Mouse (Mus musculus) adrenal gland, adult 2 months (tissue): ENCODE data around the gene Mrps35. TPM values are rescaled to one million over a fixed set of nuclear protein-coding genes. Genes with fewer than 3 reads are reported as not detected.

ENCODE experiments used
- DNase-seq: peaks from one replicate; pipeline ENCODE4 v3.0.0; 2021
- polyA plus RNA-seq: library from polyadenylated mRNA; depleted of rRNA; stranded (reverse); fragments of >200 nt; gene quantifications from 2 replicates; pipeline ENCODE4 v1.2.3, GENCODE M21; 2012
- total RNA-seq, 2 experiments: library from RNA; stranded (reverse); gene quantifications; 2 replicates each; pipeline ENCODE4 v1.2.3; 2021

Gene Mrps35
- total and polyA plus RNA-seq, 3 experiments: 5.9 to 106 (median 62.7) TPM

GRCm38 (mm10) chr6:147030096-147030885 is 12.3 kb upstream of the Mrps35 start:
- no peak for DNase-seq

- no peak for DNase-seq
Observed at GRCm38 (mm10) chr6:147032303-147032925, 10.2 kb upstream of the Mrps35 start, which contains the start of gene Rep15. TSS of gene Rep15 (plus strand) at chr6:147032584.

GRCm38 (mm10) chr6:147043633-147044032 is 1.1 kb downstream of the Mrps35 start:
- no peak for DNase-seq

GRCm38 (mm10) chr6:147049239-147049805 is 6.8 kb downstream of the Mrps35 start:
- no peak for DNase-seq

- no peak for DNase-seq
Observed at GRCm38 (mm10) chr6:147051666-147052065, 9.1 kb downstream of the Mrps35 start.

- DNase-seq: no peak
Observed at GRCm38 (mm10) chr6:147052440-147052839, 9.9 kb downstream of the Mrps35 start.

GRCm38 (mm10) chr6:147053785-147054646 is 11.5 kb downstream of the Mrps35 start:
- no peak for DNase-seq

- no peak for DNase-seq
Observed at GRCm38 (mm10) chr6:147055374-147055977, 12.9 kb downstream of the Mrps35 start.

GRCm38 (mm10) chr6:147059326-147059725 is 16.8 kb downstream of the Mrps35 start:
- DNase-seq: no peak

GRCm38 (mm10) chr6:147061630-147062029 is 19.1 kb downstream of the Mrps35 start:
- DNase-seq: no peak

- no peak for DNase-seq
Observed at GRCm38 (mm10) chr6:147062034-147062433, 19.5 kb downstream of the Mrps35 start.

- DNase-seq: no peak
Observed at GRCm38 (mm10) chr6:147062694-147063093, 20.1 kb downstream of the Mrps35 start.

- DNase-seq: peak; percentile 42
Observed at GRCm38 (mm10) chr6:147064226-147064943, 21.8 kb downstream of the Mrps35 start.

- DNase-seq: no peak
Observed at GRCm38 (mm10) chr6:147064944-147065261, 22.3 kb downstream of the Mrps35 start.

GRCm38 (mm10) chr6:147075808-147076387 is 33.3 kb downstream of the Mrps35 start:
- no peak for DNase-seq

- DNase-seq: no peak
Observed at GRCm38 (mm10) chr6:147076878-147077277, 34.3 kb downstream of the Mrps35 start.

GRCm38 (mm10) chr6:147079919-147080318 is 37.4 kb downstream of the Mrps35 start:
- DNase-seq: no peak

GRCm38 (mm10) chr6:147085398-147086040 is 43.0 kb downstream of the Mrps35 start:
- DNase-seq: no peak

- DNase-seq: peak; percentile 47
Observed at GRCm38 (mm10) chr6:147086594-147087225, 44.1 kb downstream of the Mrps35 start, which contains the start of gene Mansc4. TSS of gene Mansc4 (minus strand) at chr6:147087032.

GRCm38 (mm10) chr6:147087736-147088135 is 45.2 kb downstream of the Mrps35 start:
- DNase-seq: no peak
